Mouse (Mus musculus): ENCODE data around the gene Wbp4.

- TF ChIP-seq POLR2A (IDR thresholded peaks at IDR 0.05; ENCODE audit: borderline replicate concordance, insufficient read depth, low read length) = no peak
- no peak for TF ChIP-seq CTCF (IDR thresholded peaks at IDR 0.05; ENCODE audit: borderline replicate concordance, insufficient read depth, low read depth, low read length)
Measured at GRCm38 (mm10) chr14:79499326-79499725, 18.0 kb upstream of the Wbp4 start.
